Mouse (Mus musculus) monocyte, adult 5-6 weeks (primary cell): ENCODE data around the gene Atg7. TPM values are rescaled to one million over a fixed set of nuclear protein-coding genes. Genes with fewer than 3 reads are reported as not detected.
"Not testable (repeated sequence)": the region's sequence is repeated elsewhere in the genome, so short reads cannot be mapped to it uniquely, and the experiment has no call there.

ENCODE experiments used
- ATAC-seq: fragments of 153-309, 156-312 bp; replicated peaks from 2 replicates; pipeline ENCODE4 v1.8.0; 2017; ENCODE audit warnings: mild to moderate bottlenecking; ENCODE audit not compliant: low TSS enrichment, insufficient number of reproducible peaks, severe bottlenecking, poor library complexity, low FRiP score
- total RNA-seq: library from RNA; stranded (forward); fragments of 200-1000, 200-491, 200-594 nt; gene quantifications from 3 replicates; pipeline ENCODE4 v1.2.3, GENCODE M21; 2017

The Atg7 gene
- total RNA-seq, 1 experiment from 2014 or later, result 31.0 TPM

- peak; percentile 76 for ATAC-seq
Measured at GRCm38 (mm10) chr6:114883261-114883740, 240.4 kb downstream of the Atg7 start.

GRCm38 (mm10) chr6:114885129-114885528, 242.2 kb downstream of the Atg7 start:
- ATAC-seq, result no peak

DNA sequence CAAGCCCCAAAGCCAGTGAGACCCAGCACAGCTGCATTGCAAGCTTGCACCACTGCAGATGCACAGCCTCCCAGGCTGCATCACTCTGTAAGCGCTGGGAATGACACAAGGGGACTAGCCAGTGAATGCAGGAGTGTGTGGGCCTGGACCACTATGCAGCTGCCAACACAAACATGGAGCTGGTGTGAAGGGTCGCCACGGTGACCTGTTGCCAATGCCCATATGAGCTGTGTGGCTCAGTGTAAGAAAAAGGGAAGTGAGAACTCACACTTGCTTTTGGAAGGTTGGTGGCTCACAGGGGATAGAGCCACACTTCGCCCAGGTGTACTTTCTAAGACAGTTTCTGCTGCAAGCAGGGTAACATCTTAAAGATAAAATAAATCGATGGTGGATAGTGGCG, 243.1 kb downstream of the Atg7 start:
- ATAC-seq, result no peak

DNA sequence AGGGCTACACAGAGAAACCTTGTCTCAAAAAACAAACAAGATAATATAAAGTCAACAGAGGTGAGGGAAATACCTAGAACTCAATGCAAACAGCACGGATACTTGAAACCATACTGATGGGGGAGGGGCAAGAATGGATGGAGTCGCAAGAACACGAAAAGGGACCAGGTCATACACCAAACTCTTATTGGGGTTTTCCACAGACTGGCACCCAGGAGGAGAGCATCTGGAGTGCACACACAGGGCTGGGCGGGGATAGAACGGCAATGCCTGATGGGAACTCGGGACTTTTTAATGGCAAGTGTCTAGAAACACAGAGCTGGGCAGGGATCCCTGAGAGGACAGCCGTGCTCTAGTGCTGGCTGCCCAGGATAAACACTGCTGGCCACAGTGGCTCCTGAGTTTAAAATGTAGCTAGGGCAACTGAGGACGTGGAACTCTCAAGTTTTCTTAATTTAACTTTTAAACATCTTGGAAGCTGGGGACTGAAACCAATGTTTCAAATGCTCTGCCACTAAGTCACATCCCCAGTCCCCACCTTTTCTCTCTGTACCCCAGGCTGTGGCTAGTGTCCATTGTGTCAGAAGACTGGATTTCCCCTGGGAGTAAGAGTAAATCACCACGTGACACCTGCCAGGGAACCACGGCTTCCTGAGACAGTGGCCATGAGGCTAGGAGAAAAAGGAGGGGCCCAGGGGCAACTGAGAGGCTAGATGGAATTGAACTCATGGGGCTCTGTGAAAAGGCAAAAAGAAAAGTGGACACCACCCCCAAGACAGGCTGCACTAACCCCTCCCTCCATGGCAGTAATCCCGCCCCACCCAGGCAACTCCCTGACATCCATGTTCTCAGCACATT, 243.8 kb downstream of the Atg7 start:
- no peak for ATAC-seq

GRCm38 (mm10) chr6:114888922-114889321, 246.0 kb downstream of the Atg7 start:
- ATAC-seq, result no peak

DNA sequence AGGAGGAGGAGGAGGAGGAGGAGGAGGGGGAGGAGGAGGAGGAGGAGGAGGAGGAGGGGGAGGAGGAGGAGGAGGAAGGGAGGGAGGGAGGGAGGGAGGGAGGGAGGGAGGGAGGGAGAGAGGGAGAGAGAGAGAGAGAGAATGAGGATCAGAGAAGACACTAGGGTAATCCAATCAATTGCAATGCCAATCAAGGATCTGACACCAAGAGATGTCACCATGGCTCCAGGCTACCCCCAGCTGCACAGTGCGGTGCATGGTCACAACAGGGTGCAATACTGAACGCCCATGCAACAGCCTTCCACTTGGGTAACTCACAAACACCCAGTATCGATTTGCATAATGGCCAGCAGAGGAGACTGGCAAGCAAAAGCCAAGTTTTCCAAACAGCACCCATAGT, 247.1 kb downstream of the Atg7 start:
- not testable (repeated sequence) for ATAC-seq

DNA sequence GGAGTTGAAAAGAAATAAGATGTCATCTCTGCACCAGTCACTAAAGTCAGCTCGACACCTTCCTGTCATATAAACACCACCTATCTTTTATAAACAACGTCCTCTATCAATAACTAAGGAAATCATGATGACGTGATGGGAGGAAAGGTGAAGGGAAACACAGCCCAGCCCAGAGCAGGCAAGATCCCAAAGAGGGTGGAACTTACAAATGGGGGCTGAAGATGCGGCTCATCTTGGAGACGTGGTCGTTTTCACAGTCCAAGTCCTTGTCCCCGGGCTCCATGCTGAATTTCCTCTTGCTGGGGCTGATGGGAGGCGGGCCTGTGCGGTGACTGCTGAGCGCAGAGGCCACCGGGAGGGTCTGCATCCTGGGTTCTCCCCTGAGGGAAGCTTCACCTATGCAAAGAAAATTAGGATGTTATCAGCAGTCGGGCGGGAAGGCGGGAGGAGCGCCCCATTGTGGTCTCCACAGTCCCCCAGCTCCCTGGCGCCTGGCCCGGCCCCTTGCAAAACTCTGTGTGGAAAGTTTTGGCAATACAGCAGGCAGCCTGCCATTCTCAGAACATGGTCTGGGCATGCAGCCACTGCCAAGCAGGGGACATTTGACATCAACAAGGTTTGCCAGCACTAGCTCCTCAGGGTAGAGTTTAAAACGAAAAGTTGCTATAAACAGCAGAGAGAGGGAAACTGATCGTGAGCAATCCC, 247.7 kb downstream of the Atg7 start:
- no peak for ATAC-seq

DNA sequence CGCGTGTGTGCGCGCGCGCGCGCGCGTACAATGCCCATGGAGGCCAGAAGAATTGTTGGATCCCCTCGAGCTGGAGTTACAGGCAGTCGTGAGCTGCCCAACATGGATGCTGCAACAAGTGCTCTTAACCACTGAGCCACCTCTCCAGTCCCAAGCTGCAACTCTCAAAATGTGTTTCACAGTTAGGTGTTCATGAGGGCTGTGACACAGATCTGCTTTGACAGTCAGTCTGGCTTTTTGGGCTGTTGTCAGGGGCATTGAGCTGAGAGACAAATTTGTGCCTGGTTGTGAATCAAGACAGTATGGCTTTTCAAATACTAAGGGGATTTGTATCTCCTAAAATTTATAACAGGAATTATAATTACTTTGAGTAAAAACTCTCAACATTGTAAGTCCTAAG, 248.4 kb downstream of the Atg7 start:
- ATAC-seq, result no peak

GRCm38 (mm10) chr6:114891771-114892170, 248.9 kb downstream of the Atg7 start:
- no peak for ATAC-seq

DNA sequence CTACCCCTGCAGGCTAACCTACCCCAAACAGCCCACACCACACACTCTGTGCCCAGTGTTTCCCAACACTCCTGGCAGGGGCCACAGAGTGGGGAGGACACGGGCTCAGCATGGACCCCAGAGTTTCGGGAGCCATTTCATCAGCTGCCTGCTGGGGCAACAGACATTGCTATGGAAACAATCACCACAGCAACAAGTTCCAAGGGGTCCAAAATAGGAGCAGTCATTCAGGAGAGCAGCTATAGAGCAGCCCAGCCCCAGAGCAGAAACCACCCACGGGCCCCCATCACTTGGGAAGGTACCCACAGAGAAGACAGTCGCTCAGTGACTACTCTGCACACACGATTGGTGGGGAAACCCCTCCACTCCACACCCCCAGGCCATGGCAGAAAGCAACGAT, 249.5 kb downstream of the Atg7 start:
- no peak for ATAC-seq

DNA sequence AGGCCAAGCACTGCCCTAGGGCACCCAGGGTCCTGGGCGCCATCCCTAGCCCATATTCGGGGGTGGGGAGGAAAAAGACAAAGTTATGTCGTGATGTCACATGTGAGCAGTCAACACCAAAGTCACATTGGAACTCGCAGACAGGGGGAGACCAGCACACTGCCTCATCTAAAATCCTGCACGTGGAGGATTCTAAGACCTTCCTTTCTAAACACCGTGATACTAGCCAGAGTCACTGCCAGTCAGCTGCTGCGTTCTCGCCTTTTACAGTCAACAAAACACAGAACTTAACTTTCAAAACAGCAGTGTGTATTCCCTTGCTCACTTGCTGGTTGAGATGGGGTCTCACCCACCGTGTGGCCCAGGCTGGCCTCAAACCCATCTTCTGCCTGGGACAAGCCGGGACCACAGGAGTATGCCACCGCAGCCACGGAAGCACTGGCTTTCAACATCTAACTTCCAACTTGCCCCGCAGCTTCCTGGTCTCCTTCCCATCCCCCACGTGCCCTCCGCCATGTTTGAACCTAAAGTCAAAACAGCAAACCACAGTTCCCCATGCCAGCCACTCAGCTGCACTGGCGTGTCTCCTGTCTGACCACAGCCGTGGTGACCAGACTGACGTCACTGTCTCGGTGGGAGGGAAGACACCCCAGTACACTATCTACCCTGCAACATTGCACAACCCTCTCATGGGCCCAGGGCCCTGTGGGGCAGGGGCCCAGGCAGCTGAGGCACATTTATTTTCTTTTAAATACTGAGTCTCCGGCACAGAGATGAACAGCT, 250.7 kb downstream of the Atg7 start:
- ATAC-seq, result peak; percentile 92

DNA sequence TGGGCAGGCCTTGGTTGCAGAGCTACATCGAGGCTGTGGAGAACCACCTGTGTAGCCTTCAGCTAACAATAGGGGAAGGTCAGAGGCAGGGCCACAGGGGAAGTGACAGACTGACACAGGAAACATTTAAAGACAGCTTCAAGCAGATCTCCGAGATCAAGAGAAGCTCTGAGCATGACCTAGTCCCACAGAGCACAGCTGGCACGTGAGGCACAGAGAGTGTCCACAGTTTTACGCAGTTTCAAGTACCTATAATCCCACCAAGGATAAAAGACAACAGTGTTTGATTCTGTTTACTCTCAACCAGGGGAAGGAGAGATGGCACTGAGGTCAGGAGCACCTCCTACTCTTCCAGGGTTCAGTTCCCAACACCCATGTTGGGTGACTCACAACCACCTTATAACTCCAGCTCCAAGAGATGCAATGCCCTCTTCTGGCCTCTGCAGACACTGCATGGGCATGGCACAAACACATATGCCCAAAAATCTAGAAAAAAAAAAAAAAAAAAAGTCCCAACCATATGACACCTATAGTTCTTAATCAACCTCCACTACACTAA, 251.7 kb downstream of the Atg7 start:
- peak; percentile 53 for ATAC-seq

GRCm38 (mm10) chr6:114895191-114895590, 252.3 kb downstream of the Atg7 start:
- ATAC-seq, result no peak

DNA sequence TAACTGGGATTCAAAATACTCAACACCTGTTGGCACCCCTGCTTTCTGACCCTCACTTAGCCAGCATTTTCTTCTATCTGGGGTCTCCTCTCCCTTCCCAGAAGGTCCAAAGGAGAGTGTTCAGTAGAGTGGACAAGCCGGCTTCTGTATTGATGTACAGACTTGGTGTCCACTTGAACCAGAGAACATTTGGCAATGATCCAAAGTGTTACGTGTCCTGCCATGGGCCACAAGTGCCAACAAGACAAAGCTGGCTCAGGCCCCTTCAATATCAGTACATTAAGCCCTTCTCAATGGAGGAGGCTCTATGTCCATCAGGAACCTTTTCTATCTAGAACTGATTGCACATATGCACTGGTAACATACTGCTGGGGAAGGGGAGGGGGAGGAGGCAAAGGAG, 253.4 kb downstream of the Atg7 start:
- ATAC-seq, result no peak

DNA sequence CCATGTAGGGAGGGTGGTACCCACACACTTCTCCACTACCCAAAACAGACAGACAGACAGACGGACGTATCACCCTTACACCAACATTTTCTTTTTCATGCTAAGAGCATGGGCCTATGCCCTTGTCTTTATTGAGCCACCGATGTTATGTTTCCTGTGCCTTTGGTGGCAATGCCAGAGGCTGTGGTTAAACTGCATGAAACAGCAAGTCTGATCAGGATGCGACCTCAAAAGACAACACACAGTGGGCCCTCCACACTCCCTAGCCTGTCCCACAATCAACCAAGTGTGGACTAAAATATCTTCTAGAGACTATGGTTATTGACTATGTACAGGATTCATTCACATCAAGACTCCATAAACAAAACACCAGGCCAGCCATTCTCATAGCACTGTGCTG, 256.1 kb downstream of the Atg7 start:
- no peak for ATAC-seq

DNA sequence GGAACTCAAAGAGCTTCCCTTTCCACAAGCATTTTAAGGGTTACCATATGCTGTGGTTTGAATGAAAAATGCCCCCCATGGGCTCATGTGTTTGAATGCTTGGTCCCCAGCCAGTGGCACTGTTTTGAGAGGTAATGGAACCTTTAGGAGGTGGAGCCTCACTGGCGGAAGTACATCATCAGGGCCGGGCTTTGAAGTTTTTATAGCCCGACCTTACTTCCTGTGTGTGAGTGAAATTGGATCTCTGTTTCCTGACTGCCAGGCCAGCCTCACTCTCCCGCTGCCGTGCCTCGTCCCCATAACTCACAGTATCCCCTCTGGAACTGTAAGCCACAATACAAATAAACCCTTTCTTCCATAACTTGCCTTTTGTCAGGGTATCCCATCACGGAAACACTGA, 256.8 kb downstream of the Atg7 start:
- ATAC-seq, result no peak

DNA sequence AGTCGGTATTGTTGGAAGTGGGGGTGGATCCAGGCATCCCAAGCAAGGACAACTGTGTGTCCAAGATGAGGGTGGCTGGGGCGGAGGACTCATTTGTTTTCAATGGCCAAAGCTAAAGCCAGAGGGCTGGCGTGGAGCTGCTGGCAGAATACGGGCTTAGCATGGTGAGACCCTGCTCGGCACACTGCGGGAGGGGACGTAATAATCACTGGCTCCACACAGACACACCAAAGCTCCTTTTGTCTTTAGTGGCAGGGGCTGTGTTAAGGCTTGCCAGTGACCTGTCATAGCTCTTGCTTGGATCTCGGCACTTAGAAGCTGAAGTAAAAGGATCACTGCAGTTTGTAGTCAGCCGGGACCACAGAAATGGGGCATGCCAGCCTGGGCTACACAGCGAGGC, 257.3 kb downstream of the Atg7 start:
- ATAC-seq, result no peak

GRCm38 (mm10) chr6:114901321-114901824, 258.5 kb downstream of the Atg7 start:
- ATAC-seq, result no peak

DNA sequence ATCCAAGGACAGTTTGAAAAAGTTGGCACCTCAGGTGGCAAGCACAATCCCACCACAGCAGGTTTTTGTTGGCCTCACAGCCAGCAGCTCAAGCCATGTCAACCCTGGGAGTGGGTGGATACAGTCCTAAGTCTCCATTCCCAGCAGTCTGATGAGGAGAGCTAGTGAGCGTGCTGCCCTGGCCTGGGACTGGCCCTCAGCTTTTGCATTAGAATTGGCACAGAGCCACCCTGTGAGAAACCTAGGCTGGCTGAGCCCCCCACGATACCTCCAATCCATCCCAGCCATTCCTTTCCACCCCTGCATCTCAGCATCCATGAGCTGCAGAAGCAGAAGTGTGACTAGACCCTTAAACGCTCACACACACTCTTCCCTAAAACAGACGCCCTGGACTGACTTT, 259.0 kb downstream of the Atg7 start:
- no peak for ATAC-seq
